Mouse (Mus musculus) liver, postnatal 0 days (tissue): Measurements from ENCODE around the gene Ppfibp1. TPM values are rescaled to one million over a fixed set of nuclear protein-coding genes. Genes with fewer than 3 reads are reported as not detected.

Experiments
- ATAC-seq: fragments of 200-750 bp; cut with Nextera tagmentation; 2 replicates; pipeline ENCODE4 v1.8.0; 2017; ENCODE audit warnings: mild to moderate bottlenecking, moderate library complexity
- DNase-seq: peaks from one replicate; pipeline ENCODE4 v3.0.0-alpha.2; 2016
- H3K27ac ChIP-seq: fragments of 300-500 bp; sonication (generic); 2 replicates; pipeline ENCODE4 v1.5.1; 2014; ENCODE audit warnings: antibody characterized with exemption, moderate library complexity, mild to moderate bottlenecking, low read depth
- H3K27me3 ChIP-seq: fragments of 300-500 bp; sonication (generic); 2 replicates; pipeline ENCODE4 v1.6.1; 2014; ENCODE audit warnings: low read length, control low read depth, mixed read lengths; ENCODE audit not compliant: insufficient read depth
- H3K36me3 ChIP-seq: fragments of 300-500 bp; sonication (generic); replicated peaks from 2 replicates; pipeline ENCODE4 v1.6.1; 2014; ENCODE audit warnings: mild to moderate bottlenecking, control low read depth, low read length, moderate library complexity, mixed read lengths; ENCODE audit not compliant: insufficient read depth
- H3K4me1 ChIP-seq: fragments of 300-500 bp; sonication (generic); 2 replicates; pipeline ENCODE4 v1.6.1; 2014; ENCODE audit warnings: antibody characterized with exemption, mild to moderate bottlenecking, control low read depth; ENCODE audit not compliant: insufficient read depth
- H3K4me2 ChIP-seq: fragments of 300-500 bp; sonication (generic); 2 replicates; pipeline ENCODE4 v1.6.1; 2014; ENCODE audit warnings: low read depth, mild to moderate bottlenecking, low read length, moderate library complexity, mixed read lengths
- H3K4me3 ChIP-seq: fragments of 300-500 bp; sonication (generic); 2 replicates; pipeline ENCODE4 v1.5.1; 2014; ENCODE audit warnings: low read depth, low read length
- H3K9ac ChIP-seq: fragments of 300-500 bp; sonication (generic); replicated peaks from 2 replicates; pipeline ENCODE4 v1.6.1; 2014; ENCODE audit warnings: mild to moderate bottlenecking, moderate library complexity
- H3K9me3 ChIP-seq: fragments of 300-500 bp; sonication (generic); 2 replicates; pipeline ENCODE4 v1.6.1; 2016; ENCODE audit warnings: mild to moderate bottlenecking, control low read depth, low read length, mixed read lengths
- CTCF ChIP-seq: sonication (generic); IDR thresholded peaks from 2 replicates; pipeline ENCODE4 v1.5.1; 2016; ENCODE audit warnings: antibody characterized with exemption, low read depth
- EP300 ChIP-seq: IDR thresholded peaks from 2 replicates; pipeline ENCODE4 v1.6.1; 2016; ENCODE audit warnings: antibody characterized with exemption, low read depth, mild to moderate bottlenecking
- WGBS: fragments of 180-500 bp; shearing (Covaris S2); extraction: QIAGEN DNeasy Blood & Tissue Kit; methylation state at CpG from one replicate; pipeline ENCODE4 v1.1.7; 2014; ENCODE audit not compliant: insufficient replicate concordance; 5-methylcytosine and 5-hydroxymethylcytosine counted together
- polyA plus RNA-seq: library from polyadenylated mRNA; unstranded; fragments of >200 nt; fragmentation: Nextera tagmentation; extraction: Ambion mirVana; gene quantifications from 2 replicates; pipeline ENCODE4 v1.2.1, GENCODE M21; 2015

Ppfibp1 gene
- polyA plus RNA-seq, 1 experiment from 2014 or later = 11.3 TPM

GRCm38 (mm10) chr6:146865701-146866100 is 22.6 kb upstream of the Ppfibp1 start:
- Histone ChIP-seq H3K4me3 (no peak overlapping the region), H3K9me3 (no peaks in the 10 kb centered on the region), H3K27me3 (no peaks in the 10 kb centered on the region), H3K36me3 (no peaks in the 10 kb centered on the region), H3K4me1 (no peaks in the 10 kb centered on the region), H3K4me2 (no peak overlapping the region), H3K27ac (no peak overlapping the region), H3K9ac (no peak overlapping the region)
- DNase-seq (no peak), ATAC-seq (no peak)
- 82% methylated on average over 4 of the region's 4 CpGs for WGBS
- TF ChIP-seq EP300 (no peak), CTCF (peak; percentile 46)

GRCm38 (mm10) chr6:146871975-146872374 is 16.3 kb upstream of the Ppfibp1 start:
- Histone ChIP-seq H3K36me3 (no peaks in the 10 kb centered on the region), H3K27ac (no peak overlapping the region), H3K9ac (no peak overlapping the region), H3K4me3 (no peak overlapping the region), H3K9me3 (peaks cover 4% of the 10 kb centered on the region), H3K4me1 (no peaks in the 10 kb centered on the region), H3K4me2 (no peak overlapping the region), H3K27me3 (no peaks in the 10 kb centered on the region)
- WGBS = 67% methylated on average over 4 of the region's 4 CpGs
- no peak for ATAC-seq
- no peak for DNase-seq
- TF ChIP-seq CTCF (no peak), EP300 (no peak)

- Histone ChIP-seq H3K9ac (no peak overlapping the region), H3K27me3 (no peaks in the 10 kb centered on the region), H3K9me3 (peaks cover 8% of the 10 kb centered on the region), H3K27ac (no peak overlapping the region), H3K36me3 (no peaks in the 10 kb centered on the region), H3K4me3 (no peak overlapping the region), H3K4me1 (no peaks in the 10 kb centered on the region), H3K4me2 (no peak overlapping the region)
- 74% methylated on average over 6 of the region's 6 CpGs for WGBS
- no peak for ATAC-seq
- no peak for DNase-seq
- TF ChIP-seq CTCF = no peak
- TF ChIP-seq EP300 = no peak
Observed at GRCm38 (mm10) chr6:146874415-146874814, 13.9 kb upstream of the Ppfibp1 start.

GRCm38 (mm10) chr6:146876820-146877219 is 11.5 kb upstream of the Ppfibp1 start:
- 83% methylated on average over 2 of the region's 2 CpGs for WGBS
- no peaks in the 10 kb centered on the region for H3K4me1 ChIP-seq
- H3K9me3 ChIP-seq = peaks cover 8% of the 10 kb centered on the region
- no peaks in the 10 kb centered on the region for H3K27me3 ChIP-seq
- no peak overlapping the region for H3K4me3 ChIP-seq
- TF ChIP-seq EP300 (no peak), CTCF (peak; percentile 39)
- ATAC-seq (no peak), DNase-seq (no peak)
- no peaks in the 10 kb centered on the region for H3K36me3 ChIP-seq
- no peak overlapping the region for H3K9ac ChIP-seq
- no peak overlapping the region for H3K27ac ChIP-seq
- H3K4me2 ChIP-seq = no peak overlapping the region

GRCm38 (mm10) chr6:146877425-146878045 is 10.8 kb upstream of the Ppfibp1 start:
- H3K4me1 ChIP-seq = peaks cover 3% of the 10 kb centered on the region; the same call in 1 of the 2 replicates
- H3K9ac ChIP-seq = no peak overlapping the region
- no peaks in the 10 kb centered on the region for H3K27me3 ChIP-seq
- no peak overlapping the region for H3K4me3 ChIP-seq
- ATAC-seq (no peak), DNase-seq (no peak)
- 81% methylated on average over 12 of the region's 12 CpGs for WGBS
- H3K9me3 ChIP-seq = peaks cover 8% of the 10 kb centered on the region
- no peak overlapping the region for H3K27ac ChIP-seq
- H3K36me3 ChIP-seq = no peaks in the 10 kb centered on the region
- H3K4me2 ChIP-seq = no peak overlapping the region
- TF ChIP-seq EP300 = no peak
- TF ChIP-seq CTCF = no peak

GRCm38 (mm10) chr6:146878926-146879325 is 9.4 kb upstream of the Ppfibp1 start:
- Histone ChIP-seq H3K9me3 (peaks cover 8% of the 10 kb centered on the region), H3K4me1 (peaks cover 3% of the 10 kb centered on the region), H3K27me3 (no peaks in the 10 kb centered on the region), H3K36me3 (no peaks in the 10 kb centered on the region), H3K4me2 (no peak overlapping the region), H3K9ac (no peak overlapping the region), H3K27ac (no peak overlapping the region), H3K4me3 (no peak overlapping the region)
- 68% methylated on average over 10 of the region's 10 CpGs for WGBS
- no peak for ATAC-seq
- TF ChIP-seq EP300 (no peak), CTCF (no peak)
- no peak for DNase-seq
